In the genomic region with DNA sequence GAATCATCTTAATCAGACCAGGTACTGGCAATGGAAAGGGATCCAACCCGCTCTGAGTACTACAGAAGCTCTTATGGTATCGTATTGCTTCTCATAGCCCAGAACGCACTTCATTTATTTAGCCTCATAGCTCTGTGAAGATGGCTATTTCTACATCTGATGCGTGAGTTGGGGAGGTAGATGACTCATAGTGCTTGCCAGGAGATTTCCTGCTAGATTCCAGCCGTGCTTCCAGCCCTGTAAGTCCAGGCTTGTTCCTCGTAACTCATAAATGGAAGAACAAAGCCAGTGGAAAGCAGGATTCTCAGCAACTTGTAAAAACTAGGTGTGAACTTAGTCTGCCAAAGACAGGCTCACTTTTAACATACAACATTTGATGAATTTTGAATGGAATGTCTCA, we compare ENCODE assay signal across 19 mouse cellular contexts.
DNase-seq lines count a peak whose midpoint lies in the region; ATAC-seq lines count a peak whose summit lies in the region.
"Had no signal": no experiment of that assay in that cellular context is flagged by ENCODE, and none has a peak within 500 bp of the region (broad histone marks: within the 10 kb centered on the region; RNA-seq: fewer than 3 reads in every experiment).

No protein-coding gene starts in this region.

- peak; percentile 95 for ATAC-seq in frontal cortex, adult (ENCODE audit: low TSS enrichment)
- ATAC-seq: activated CD4-positive, CD25-positive, alpha-beta regulatory T cell, adult 4 months; forebrain, embryonic 16.5 days; hindbrain, embryonic 16.5 days; inflammation-experienced regulatory T-cells, adult 6 months; Patski had no signal

- DNase-seq in frontal cortex, postnatal 14 days (ENCODE audit: low spot score in 2 of 2): no peak
- DNase-seq in right cerebral cortex, adult 18-20 months: peak; percentile 35
- no peak for DNase-seq in right cerebral cortex, postnatal 4 days
- DNase-seq in 3T3-L1 (ENCODE audit: low read depth, low spot score): peak; percentile 12
- DNase-seq in right cerebral cortex, postnatal 36 days (ENCODE audit: low spot score in 2 of 2): peak; percentile 13 to 21
- DNase-seq in embryo, embryonic 9.5 days (ENCODE audit: extremely low spot score): no peak
- DNase-seq: adrenal gland, postnatal 14 days; cerebellum, adult 18-20 months; cerebellum, adult 9-11 months; cerebellum, postnatal 36 days; gastrocnemius, postnatal 36 days; heart, adult 11 months; heart, postnatal 4 days had no signal

Comparison
In these comparisons a context has a peak if more than half of its experiments do, and no peak if none do; other contexts are left out.
1. DNase-seq: peak in right cerebral cortex, adult 18-20 months (single experiment), 3T3-L1 (single experiment) and right cerebral cortex, postnatal 36 days (2 of 2); none in frontal cortex, postnatal 14 days (0 of 2), right cerebral cortex, postnatal 4 days (single experiment) and embryo, embryonic 9.5 days (single experiment).